Mouse (Mus musculus) megakaryocyte, embryonic 14.5 days (primary cell): Measurements from ENCODE around the gene Crtc1. TPM values are rescaled to one million over a fixed set of nuclear protein-coding genes. Genes with fewer than 3 reads are reported as not detected.

Source experiments
- H3K27me3 ChIP-seq: replicated peaks from 2 replicates; pipeline ENCODE3; 2012; ENCODE audit warnings: inconsistent platforms
- H3K36me3 ChIP-seq: replicated peaks from 2 replicates; pipeline ENCODE3; 2012; ENCODE audit warnings: low read length, inconsistent platforms, mixed read lengths
- H3K4me1 ChIP-seq: 2 replicates; pipeline ENCODE4 v1.6.1; 2012; ENCODE audit warnings: inconsistent platforms
- H3K4me3 ChIP-seq: replicated peaks from 2 replicates; pipeline ENCODE3; 2012; ENCODE audit warnings: moderate library complexity, mild to moderate bottlenecking, inconsistent platforms
- H3K9me3 ChIP-seq: 2 replicates; pipeline ENCODE4 v1.6.1; 2012; ENCODE audit warnings: inconsistent platforms
- FLI1 ChIP-seq: IDR thresholded peaks from 2 replicates; pipeline ENCODE4 v1.6.1; 2012; ENCODE audit warnings: low read length, inconsistent platforms, mixed read lengths
- GATA1 ChIP-seq: IDR thresholded peaks from 3 replicates; pipeline ENCODE4 v1.6.1; 2012; ENCODE audit warnings: mixed read lengths, low read length, inconsistent platforms, borderline replicate concordance
- polyA plus RNA-seq: library from polyadenylated mRNA; stranded (reverse); fragments of >175 nt; gene quantifications from 2 replicates; pipeline ENCODE4 v1.2.3, GENCODE M21; 2012; ENCODE audit warnings: low replicate concordance; ENCODE audit not compliant: insufficient read depth

Crtc1 gene
- polyA plus RNA-seq, 1 experiment = 17.9 TPM

DNA sequence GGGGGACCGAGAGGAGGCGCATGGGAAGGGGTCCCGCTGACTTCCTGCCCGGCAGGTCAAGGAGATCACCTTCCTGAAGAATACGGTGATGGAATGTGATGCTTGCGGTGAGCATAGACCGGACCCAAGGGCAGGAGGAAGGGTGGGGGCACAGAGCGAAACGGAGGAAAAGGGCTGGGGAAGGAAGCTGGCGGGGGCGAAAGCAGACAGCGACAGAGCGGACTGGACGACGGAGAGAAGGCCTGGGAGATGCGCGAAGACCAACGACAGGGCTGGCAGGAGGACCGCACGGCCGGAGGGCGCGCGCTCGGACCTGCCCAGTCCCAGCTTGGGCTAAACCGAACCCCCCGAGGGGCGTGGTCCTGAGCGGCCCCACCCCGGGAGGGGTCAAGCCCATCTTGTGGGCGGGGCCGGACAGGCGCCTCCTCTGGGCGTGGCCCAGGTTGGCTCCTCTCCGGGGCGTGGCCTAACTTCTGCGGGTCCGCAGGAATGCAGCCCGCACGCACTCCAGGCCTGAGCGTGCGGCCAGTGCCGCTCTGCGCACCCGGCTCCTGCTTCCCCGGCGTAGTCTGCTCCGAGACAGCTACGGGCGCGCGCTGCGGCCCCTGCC lies 65.0 kb downstream of the Crtc1 start:
- Histone ChIP-seq H3K9me3 (no peaks in the 10 kb centered on the region), H3K36me3 (peaks cover 6% of the 10 kb centered on the region), H3K4me3 (peak overlapping the region; percentile 93), H3K27me3 (peaks cover 92% of the 10 kb centered on the region), H3K4me1 (peaks cover 59% of the 10 kb centered on the region)
- TF ChIP-seq FLI1 (no peak), GATA1 (no peak)

GRCm38 (mm10) chr8:70373397-70374317 lies 65.7 kb downstream of the Crtc1 start, which contains the start of gene Comp:
Gene Comp, plus strand, starts transcription at chr8:70373558.
- H3K27me3 ChIP-seq = peaks cover 87% of the 10 kb centered on the region
- no peaks in the 10 kb centered on the region for H3K36me3 ChIP-seq
- H3K4me1 ChIP-seq = peaks cover 53% of the 10 kb centered on the region
- peak within 1 kb of the TSS; percentile 93 for H3K4me3 ChIP-seq
- no peak for TF ChIP-seq GATA1
- TF ChIP-seq FLI1 = no peak
- no peaks in the 10 kb centered on the region for H3K9me3 ChIP-seq

GRCm38 (mm10) chr8:70371951-70372350 lies 67.4 kb downstream of the Crtc1 start:
- no peak for TF ChIP-seq FLI1
- TF ChIP-seq GATA1 = no peak
- peaks cover 48% of the 10 kb centered on the region for H3K4me1 ChIP-seq
- H3K36me3 ChIP-seq = no peaks in the 10 kb centered on the region
- H3K27me3 ChIP-seq = peaks cover 73% of the 10 kb centered on the region
- H3K9me3 ChIP-seq = no peaks in the 10 kb centered on the region
- H3K4me3 ChIP-seq = no peak overlapping the region

- Histone ChIP-seq H3K27me3 (peaks cover 72% of the 10 kb centered on the region), H3K36me3 (no peaks in the 10 kb centered on the region), H3K4me1 (peaks cover 33% of the 10 kb centered on the region), H3K4me3 (no peak overlapping the region), H3K9me3 (no peaks in the 10 kb centered on the region)
- TF ChIP-seq GATA1 (no peak), FLI1 (no peak)
Measured at GRCm38 (mm10) chr8:70370476-70370875, 68.9 kb downstream of the Crtc1 start.

DNA sequence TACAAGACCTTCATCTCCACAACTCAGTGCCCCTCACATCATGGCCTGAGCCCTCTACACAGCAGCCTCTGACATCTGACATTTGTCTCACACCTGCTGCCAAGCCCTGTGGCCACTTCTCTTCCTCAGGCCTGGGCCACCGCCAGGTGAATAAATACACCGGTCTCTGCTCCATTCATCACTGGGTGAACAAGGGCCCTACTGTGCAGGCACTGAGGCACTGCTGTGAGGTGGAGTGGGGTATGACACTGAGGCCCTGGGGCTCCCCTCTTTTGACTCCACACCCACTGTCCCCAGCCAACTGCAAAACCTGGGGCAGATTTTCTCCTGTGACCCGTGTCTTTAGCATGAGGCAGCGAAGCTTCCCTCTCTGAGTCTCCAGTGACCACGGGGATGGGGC lies 72.8 kb downstream of the Crtc1 start:
- H3K27me3 ChIP-seq = peaks cover 37% of the 10 kb centered on the region
- peaks cover 27% of the 10 kb centered on the region for H3K4me1 ChIP-seq
- no peaks in the 10 kb centered on the region for H3K9me3 ChIP-seq
- H3K36me3 ChIP-seq = no peaks in the 10 kb centered on the region
- TF ChIP-seq GATA1 (no peak), FLI1 (no peak)
- H3K4me3 ChIP-seq = no peak overlapping the region

DNA sequence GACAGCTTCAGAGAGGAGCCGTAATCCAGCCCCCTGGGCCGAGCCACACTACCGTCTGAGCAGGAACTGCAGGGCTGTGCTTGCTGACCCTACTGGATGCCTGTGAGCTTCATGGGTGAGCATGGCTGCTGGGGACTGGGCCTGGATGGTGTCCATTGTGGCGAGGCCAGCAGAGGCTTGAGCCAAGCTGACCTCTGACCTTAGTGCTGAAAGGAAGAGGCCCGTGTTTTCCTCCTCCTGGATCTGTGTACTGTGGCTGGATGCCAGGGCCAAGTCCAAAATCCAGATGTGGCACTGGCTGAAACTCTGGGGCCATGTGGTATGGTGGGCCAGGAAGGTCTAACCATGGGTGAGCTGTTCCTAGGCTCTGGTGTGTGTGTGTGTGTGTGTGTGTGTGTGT lies 75.3 kb downstream of the Crtc1 start:
- TF ChIP-seq FLI1 = no peak
- TF ChIP-seq GATA1 = no peak
- H3K27me3 ChIP-seq = peaks cover 33% of the 10 kb centered on the region

GRCm38 (mm10) chr8:70361484-70362032 lies 77.8 kb downstream of the Crtc1 start:
- TF ChIP-seq FLI1 (no peak), GATA1 (no peak)
- Histone ChIP-seq H3K27me3 (peaks cover 27% of the 10 kb centered on the region), H3K4me1 (peaks cover 36% of the 10 kb centered on the region), H3K36me3 (no peaks in the 10 kb centered on the region), H3K4me3 (no peak overlapping the region), H3K9me3 (0 out of 2 replicates have a peak, but pooled peaks cover 2% of the 10 kb centered on the region)

More for the DNA sequence above, 75.3 kb downstream of the Crtc1 start:
- peaks cover 36% of the 10 kb centered on the region for H3K4me1 ChIP-seq
- peak overlapping the region; percentile 39 for H3K4me3 ChIP-seq
- H3K9me3 ChIP-seq = 0 out of 2 replicates have a peak, but pooled peaks cover 2% of the 10 kb centered on the region
- H3K36me3 ChIP-seq = no peaks in the 10 kb centered on the region

GRCm38 (mm10) chr8:70360769-70361168 lies 78.6 kb downstream of the Crtc1 start:
- H3K4me1 ChIP-seq = peaks cover 40% of the 10 kb centered on the region
- TF ChIP-seq GATA1 (no peak), FLI1 (no peak)
- no peaks in the 10 kb centered on the region for H3K36me3 ChIP-seq

DNA sequence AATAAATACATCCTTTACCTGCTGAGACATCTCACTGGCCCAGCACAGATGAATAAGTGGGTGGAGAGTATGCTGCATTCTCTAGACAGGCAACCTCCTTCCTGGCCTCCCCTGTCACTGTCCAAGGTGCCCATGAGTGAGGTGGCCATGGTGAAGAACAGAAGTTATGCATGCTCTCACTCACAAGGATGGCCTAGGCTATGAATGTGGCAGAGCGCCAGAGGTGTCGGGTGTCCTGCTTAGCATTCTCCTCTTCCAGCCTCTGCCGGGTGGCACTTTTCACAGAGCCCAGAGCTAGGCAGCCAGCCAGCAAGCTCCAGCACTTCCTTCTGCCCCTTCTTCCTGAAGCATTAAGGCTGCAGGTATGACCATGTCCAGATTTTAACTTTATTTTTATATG lies 80.0 kb downstream of the Crtc1 start:
- Histone ChIP-seq H3K4me1 (peaks cover 43% of the 10 kb centered on the region), H3K9me3 (0 out of 2 replicates have a peak, but pooled peaks cover 2% of the 10 kb centered on the region), H3K4me3 (no peak overlapping the region), H3K36me3 (no peaks in the 10 kb centered on the region), H3K27me3 (peaks cover 16% of the 10 kb centered on the region)
- TF ChIP-seq GATA1 = no peak
- no peak for TF ChIP-seq FLI1

More at GRCm38 (mm10) chr8:70360769-70361168, 78.6 kb downstream of the Crtc1 start:
- Histone ChIP-seq H3K27me3 (peaks cover 21% of the 10 kb centered on the region), H3K9me3 (0 out of 2 replicates have a peak, but pooled peaks cover 2% of the 10 kb centered on the region), H3K4me3 (no peak overlapping the region)
